Mouse (Mus musculus): ENCODE measurements around the gene Tnks2. TPM values are rescaled to one million over a fixed set of nuclear protein-coding genes. Genes with fewer than 3 reads are reported as not detected.
A peak's percentile ranks its signal among the peaks of the same experiment; 100 is the strongest.

The Tnks2 gene
- 10 to 100 TPM; 97.4 TPM for total RNA-seq (2021)
- long read RNA-seq, experiment 1, full-length matches to known transcripts: 13 of 30 reads
- long read RNA-seq, experiment 1, partial matches to known transcripts: 7 of 30 reads
- long read RNA-seq, experiment 1, other reads (novel, unspliced or antisense): 10 of 30 reads
- long read RNA-seq, experiment 2, full-length matches to known transcripts: 22 of 82 reads
- long read RNA-seq, experiment 2, partial matches to known transcripts: 46 of 82 reads
- long read RNA-seq, experiment 2, other reads (novel, unspliced or antisense): 14 of 82 reads

DNA sequence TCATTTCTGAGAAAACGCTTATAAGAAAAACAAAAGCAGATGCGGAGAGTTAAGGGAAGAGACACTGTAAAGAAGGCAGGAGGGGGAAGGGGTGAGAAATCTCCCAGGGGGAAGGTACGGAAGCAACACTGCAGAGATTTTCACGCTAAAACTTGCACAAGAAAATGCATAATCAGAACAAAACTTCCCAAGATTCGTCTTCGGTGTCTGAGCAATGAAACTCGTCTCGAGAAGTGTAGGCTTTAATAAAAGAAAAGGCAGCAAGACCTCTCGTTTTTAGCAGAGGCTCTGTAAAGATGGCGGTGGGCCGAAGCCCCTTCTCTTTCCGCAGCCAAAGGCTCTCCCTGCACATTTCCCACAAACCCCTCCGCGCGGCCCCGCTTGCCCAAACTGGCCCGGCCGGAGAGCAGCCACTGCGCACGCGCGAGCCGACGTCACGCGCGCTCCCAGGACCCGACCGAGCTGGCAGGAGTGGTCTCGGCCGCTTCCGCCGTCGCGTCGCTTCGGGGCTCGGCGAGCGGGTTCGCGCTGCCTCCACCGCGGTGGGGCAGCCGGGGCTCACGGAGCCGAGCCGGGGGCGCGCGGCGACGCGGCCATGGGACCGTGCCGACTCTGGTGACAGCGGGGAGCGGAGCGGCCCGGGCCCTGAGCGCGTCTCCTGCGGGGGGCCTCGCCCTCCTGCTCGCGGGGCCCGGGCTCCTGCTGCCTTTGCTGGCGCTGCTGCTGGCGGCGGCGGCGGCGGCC lies at the start of gene Tnks2:
Gene Tnks2 (plus strand): TSS at position 445 of the 744 bp plus-strand sequence.
- peak; percentile 97 to 98 for DNase-seq (ENCODE audit: low spot score in 2 of 2)

DNA sequence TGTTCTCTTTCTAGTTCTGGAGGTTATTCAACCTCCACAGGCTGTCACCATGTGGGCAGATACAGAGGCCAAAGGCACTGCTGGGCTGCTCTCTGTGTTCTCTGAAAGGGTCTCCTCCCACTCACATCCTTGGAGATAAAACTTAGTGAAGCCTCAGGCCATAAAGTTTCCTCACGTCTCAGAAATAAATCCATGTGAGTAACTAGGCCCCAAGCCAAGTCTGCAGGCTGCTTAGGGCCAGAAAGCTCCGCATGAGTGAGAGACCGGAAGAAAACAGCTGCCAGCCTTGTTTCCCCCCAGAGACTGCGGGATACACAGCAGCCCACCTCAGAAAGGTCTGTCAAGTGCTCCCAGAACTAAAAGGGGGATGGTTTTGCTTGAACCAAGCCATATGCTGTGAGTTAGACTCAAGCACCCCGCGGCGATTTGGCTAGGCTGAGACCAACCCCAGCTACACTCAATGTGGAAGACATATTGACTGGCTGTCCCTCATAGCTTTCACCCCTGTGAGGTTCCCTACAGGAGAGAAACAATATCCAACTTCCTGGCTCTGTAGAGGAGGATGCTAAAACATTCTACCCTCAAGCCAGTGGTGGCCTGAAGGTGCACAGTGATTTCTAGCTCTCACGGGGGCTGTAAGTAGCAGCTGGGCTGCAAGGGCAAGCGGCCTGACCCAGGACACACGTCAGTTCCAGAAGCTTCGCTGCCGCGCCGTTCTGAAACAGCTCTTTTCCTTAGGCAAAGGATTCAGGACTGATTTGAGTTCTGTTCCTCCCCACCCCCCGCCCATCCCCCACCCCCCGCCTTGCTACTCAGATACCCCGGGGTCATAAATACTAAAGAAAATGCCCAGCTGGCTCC lies 43.9 kb upstream of the Tnks2 start:
- DNase-seq (ENCODE audit: low spot score in 2 of 2): no peak

DNA sequence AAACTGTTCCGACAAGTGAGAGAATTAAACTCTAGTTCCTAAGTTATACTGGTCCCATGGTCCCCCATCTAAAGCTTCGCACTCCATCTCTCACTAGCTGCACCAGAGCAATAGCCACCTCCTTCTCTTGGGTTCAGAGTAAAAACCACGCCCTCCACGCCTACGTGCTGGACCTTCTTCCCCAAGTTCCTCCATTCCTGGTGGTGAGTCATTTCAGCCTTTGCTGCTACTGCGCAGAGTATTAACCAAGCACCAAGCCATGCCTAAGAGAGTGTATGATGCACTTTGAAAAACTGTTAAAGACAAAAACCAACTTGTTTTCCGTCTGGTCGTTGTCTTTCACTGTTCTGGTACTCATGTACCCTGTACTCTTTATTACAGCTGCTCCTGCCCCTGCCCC lies 41.4 kb upstream of the Tnks2 start:
- no peak for DNase-seq (ENCODE audit: low spot score in 2 of 2)

DNA sequence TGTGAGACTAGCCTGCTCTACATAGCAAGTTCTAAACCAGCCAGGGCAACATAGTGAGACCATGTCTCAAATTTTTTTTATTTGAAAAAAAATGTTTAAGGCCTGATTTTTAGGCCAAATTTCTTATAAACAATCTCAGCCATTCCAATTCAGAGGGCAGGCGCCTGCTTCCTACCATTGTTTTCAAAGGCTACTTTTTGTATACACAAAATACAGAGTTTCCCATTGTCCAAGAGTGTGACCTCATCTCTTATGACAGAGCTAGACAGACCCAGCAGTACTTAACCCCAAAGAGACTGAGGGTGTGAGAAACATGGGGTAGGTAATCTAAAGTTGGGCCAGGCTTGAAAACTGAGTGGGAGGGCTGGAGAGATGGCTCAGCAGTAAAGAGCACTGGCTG lies 40.6 kb upstream of the Tnks2 start:
- DNase-seq (ENCODE audit: low spot score in 2 of 2): no peak

DNA sequence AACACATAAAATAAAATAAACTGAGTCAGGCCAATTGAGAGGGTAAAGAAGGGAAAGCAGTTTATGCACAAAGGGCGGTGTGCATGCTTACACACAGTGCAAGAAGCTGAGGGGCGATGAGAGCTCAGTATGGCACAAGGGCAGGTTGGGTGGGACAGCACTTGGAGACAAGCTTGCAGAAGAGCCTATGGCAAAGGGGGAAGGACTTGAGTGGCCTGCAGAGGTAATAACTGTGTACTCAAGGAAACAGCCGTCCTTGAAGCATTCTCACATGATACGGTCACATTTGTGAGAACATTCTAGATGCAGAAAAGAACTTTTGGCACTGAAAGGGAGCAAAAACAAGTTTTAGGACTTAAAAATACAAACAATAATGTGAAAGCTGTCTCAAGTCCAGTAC lies 40.0 kb upstream of the Tnks2 start:
- DNase-seq (ENCODE audit: low spot score in 2 of 2): no peak

DNA sequence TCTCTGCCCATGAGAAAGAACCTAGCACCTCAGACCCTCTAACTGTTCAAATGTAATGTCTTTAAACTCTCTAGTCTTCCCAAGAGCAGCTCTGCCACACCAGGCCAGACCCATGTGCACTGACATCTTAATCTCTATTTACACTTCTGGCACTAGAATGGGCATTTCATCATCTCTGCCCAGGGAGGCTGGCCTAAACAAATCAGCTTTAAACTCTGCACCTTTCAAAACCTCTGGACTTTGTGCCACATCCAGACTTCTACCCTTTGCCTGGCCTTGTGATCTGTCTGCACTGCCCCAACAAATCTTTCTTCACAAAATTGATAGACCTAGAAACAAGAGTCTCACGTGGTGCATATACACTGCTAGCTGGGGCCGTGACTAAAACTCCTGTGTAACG lies 38.8 kb upstream of the Tnks2 start:
- no peak for DNase-seq (ENCODE audit: low spot score in 2 of 2)

DNA sequence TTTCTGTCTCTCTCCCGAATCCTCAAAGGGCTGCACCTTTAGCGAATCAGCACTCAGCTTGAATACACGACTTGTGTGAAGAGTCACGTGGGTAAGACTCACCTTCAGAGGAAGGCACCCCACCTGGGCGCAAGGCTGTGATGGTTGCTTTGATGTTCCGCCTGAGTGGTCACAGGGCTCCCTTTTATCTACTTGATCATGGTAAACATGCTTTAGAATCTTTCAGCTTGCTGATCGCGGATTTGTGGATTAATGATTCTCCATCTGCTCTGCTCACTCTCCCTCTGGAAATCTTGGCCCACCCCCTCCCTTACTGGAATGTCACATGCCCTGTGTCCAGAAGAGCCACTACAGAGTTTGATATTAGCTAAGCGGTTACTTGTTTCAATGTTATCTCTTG lies 37.1 kb upstream of the Tnks2 start:
- no peak for DNase-seq (ENCODE audit: low spot score in 2 of 2)

DNA sequence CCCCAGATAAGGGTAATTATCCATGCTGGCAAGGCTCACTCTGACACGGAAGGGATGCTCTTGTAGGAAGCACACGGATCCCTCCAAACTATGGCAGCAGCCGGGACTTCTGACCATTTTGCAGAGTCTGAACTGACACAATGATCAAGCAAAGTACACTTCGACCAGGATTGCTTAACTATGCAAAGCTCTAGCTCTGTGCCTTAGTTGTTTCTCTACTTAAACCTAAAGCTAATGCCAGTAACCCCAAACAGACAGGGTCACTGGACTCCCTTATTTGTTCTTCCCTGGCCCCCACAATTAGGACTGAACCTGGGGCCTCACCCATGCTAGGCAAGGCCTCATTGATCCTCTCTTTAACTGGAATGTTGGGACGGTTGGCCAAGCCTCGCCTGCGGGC lies 33.7 kb upstream of the Tnks2 start:
- no peak for DNase-seq (ENCODE audit: low spot score in 2 of 2)

DNA sequence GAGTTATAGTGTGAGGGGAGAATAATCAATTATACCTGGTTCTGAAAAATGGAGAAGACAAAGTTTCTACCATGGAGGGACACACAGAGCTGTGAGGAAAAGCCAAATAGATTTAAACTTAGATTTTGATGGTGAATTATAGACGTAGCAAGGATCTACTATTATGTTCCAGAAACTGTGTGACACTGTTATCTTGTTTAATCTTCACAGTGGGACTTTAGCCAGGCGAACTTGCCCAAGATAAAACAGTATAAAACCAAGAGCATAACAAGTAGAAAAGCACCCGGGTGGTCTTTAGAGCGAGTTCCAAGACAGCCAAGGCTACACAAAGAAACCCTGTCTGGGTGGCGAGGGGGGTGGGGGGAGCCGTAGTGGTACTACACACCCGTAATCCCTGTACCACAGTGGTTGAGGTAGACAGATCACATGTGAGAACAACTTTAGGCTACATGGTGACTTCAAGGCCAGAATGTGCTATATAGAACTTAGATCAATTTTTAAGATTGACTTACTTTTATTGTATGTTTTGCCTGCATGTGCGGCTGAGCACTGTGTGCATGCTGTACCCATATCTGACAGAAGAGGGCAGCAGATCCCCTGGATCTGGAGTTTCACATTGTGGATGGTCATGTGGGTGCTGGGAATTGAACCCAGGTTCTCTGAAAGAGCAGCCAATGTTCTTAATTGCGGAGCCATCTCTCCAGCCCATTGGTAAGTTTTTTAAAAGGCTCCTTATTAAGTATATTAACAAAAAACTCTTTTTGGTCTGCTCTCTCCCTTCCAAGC lies 32.0 kb upstream of the Tnks2 start:
- no peak for DNase-seq (ENCODE audit: low spot score in 2 of 2)

DNA sequence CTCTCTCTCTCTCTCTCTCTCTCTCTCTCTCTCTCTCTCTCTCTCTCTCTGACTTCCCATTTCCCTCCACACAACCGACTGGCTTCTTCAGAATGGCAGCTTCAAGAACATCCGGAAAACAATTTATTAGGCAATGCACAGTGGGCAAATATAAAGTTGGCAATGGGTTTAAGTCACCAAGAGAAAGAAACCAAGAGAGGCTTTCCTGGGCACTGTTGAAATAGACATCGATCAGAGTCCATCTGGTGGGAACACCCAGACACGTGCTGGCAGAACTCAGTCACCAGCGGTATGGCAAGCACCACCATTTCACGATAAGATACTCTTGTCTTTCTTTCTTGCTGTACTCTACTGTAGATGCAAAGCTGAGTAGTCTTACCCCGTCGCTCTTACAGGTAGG lies 30.6 kb upstream of the Tnks2 start:
- DNase-seq (ENCODE audit: low spot score in 2 of 2): no peak

DNA sequence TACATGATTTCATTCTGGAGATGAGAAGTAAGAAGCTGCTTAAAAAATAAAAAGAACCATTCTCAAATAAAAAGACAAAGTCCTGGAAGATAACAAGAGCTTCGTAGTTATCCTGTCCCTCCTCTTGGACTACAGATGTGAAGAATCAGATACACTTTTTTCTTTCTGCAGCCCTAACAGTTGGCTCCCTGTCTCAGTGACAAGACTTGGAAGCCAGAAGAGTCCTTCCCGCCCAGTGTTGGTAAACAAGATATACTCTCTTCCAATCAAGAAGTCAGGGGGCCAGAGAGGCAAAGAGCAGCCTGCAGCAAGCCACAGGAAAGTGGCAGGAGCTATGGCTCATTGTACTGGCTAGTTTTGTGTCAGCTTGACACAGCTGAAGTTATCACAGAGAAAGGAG lies 27.2 kb upstream of the Tnks2 start:
- no peak for DNase-seq (ENCODE audit: low spot score in 2 of 2)

DNA sequence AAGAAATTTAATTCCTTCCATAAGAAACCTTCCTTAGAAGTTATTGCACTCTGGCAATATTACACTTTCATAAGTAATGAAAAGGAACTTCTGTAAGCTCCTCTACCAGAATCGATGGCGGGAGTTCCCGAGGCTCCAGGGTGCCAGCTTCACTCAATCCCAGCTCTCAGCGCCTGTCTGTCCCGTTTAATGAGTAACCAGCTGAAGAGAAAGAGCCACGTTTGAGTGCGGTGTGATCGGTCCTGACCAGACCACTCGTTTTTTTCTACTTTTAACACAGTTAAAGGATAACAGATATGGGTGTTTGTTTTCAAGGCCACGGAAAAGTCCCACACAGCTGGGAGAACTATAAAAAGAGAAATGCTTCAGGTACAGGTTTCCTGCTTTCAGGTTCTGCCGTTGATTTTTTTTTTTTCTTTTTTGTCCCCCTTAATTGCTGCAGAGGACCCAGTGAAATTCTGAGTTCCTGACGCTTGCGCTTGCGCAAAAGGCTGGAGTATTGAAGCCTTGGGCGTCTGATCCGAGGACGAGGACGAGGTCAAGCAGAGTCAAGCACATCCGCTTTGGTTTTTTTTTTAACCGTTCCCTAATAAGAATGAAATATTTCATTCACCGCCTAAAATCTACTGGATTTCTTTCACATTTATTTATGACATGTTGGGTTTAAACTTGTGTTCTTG lies 25.5 kb upstream of the Tnks2 start:
- DNase-seq (ENCODE audit: low spot score in 2 of 2): peak in 1 of 2 experiments; percentile 37

DNA sequence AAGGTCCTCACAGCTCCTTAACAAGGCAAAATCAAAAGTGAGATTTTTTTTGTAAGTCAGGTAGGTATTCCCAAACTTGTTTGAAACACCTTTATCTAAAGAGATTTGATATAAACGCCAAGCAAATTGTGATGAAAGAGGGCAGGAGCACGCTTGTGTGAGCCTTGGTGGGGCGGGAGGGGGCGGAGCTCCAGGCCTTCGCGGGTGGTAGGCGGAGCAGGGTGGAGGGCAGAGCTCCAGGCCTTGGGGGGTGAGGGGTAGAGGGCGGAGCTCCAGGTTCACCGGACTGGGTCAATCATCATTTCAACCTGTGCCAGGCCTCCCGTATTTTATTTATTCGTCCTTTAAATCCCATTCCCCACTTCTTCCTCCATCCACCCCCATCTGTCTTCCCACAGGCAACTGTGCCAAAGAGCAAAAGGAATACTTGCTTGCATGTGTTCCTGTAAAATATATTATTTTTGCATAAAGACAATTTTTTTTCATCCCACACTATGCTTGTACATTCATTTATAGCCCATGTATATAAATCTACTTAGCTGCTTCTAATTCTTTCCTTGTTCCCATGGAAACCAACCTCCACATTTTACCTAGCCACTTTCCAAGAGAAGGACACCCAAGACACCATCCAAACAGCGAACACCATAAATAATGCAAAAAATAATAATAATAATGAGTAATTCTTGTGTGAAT lies 24.4 kb upstream of the Tnks2 start:
- no peak for DNase-seq (ENCODE audit: low spot score in 2 of 2)

DNA sequence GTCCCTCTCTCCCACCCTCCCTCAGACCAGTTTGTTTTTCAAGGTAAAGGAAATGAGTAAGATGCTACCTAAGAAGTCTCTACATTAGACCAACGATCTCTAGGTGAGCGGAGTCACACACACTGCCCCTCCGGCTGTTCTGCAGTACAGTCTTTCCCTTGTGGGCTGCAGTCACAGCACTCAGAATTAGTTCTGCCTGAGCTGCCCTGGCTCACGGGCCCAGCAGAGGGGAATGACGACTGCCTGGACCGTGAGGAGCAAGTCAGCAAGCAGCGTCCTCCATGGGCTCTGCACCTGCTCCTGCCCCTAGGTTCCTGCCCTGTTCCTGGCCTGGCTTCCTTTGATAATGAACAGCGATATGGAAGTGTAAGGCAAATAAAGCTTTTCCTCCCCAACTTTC lies 22.0 kb upstream of the Tnks2 start:
- no peak for DNase-seq (ENCODE audit: low spot score in 2 of 2)

DNA sequence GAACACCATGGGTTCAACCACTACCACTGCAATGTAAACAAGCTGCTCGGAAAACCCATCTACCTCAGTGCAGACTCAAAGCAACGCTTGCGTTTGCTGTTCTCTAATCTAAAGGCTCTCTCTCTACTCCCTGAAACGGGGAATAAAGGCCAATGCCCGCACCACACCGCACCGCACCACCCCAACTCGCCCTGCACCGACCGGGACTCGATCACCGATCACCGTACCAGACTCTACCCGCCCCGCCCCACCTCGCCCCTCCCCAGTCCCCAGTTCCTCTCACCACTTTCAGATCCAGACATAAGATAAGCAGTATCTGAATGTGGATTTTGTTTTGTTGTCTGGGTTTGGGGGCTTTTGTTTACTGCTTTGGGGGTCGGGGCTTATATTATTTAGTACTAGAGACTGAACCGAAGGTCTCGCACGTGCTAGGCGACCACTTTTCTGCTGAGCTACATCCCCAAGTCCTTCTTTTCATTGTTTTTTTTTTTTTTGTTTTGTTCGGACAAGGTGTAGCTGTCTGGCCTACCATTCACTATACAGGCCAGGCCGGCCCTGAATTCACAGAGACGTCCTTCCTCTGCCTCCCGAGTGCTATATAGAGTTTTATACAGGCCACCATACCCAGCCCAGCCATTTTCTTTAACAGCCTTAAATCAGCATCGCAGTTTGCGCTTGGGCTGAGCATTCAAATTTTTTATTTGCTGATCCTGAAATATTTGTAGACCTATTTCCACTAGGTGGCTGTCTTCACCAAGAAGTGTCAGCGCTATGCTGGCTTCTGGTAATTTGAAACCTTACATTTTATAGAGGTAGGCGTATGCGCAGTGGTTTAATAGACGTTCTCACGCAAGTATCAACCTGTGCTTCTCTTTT lies 18.4 kb upstream of the Tnks2 start:
- no peak for DNase-seq (ENCODE audit: low spot score in 2 of 2)

DNA sequence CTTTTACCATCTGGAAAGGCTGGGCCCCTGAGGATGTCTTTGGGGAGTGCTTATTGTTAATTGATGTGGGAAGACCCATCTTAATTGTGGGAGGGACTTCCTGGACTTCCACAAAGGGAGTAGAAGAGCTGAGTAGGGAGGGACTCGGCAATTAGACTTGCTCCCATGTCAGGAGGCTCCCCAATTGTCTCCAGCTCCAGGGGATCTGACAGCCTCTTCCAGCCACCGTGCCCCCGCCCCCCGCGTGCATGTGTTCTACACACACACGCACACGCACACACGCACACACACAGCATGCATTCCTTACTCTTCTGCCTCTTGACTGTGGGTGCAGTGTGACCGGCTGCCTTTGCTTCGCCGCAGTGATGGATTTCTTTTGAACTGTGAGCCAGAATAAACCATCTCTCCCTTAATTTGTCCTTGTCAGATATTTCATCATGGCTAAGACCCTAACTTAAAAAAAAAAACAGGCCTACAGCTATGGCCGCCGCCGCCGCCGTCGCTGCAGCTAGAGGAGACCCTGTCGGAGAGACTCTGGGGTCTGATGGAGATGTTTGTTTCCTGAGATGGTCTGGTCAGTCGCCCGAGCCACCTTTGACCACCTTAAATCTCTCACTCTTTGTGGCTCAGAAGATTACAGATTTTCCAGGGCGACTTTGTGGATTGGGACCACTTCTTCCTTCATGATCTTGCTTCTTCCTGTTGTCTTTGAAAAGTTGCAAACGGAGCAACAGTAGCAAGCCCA lies 15.7 kb upstream of the Tnks2 start:
- DNase-seq (ENCODE audit: low spot score in 2 of 2): peak in 1 of 2 experiments; percentile 21

DNA sequence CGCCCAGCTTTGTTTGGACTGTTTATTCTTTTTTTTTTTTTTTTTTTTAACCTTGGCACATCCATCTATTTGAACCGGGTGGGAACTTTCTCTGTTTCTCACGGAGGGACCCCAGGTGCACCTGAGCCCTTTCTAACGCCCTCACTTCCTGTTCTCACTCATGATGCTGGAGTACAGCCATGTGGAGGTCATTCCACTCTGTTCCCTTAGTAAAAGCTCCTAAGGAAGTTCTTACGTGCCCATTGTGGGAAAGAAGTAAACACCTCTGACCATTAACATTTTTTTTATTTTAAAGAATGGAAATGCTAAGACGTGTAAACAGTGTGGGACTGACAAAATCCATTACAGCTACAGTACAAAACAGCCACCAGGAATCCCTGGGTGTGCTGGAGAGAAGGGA lies 14.8 kb upstream of the Tnks2 start:
- no peak for DNase-seq (ENCODE audit: low spot score in 2 of 2)

DNA sequence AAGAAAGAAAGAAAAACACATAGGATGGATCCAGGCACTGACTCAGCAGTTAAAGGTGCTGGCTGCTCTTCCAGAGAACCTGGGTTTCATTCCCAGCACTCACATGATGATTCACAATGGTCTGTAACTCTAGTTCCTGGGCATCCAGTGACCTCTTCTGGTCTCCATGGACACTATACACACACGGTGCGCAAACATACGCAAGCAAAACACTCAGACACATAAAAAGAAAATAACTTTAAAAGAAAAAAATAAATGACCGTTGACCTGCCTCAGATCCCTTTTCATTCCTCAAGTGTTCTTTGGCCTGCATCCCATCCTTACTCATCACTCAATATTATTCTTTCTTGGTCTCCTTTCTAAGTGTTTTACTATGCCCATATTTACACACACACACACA lies 13.6 kb upstream of the Tnks2 start:
- no peak for DNase-seq (ENCODE audit: low spot score in 2 of 2)

Data from adrenal gland, adult 18-20 months (tissue).